Mouse (Mus musculus): ENCODE results near the gene Mgat4a.

DNA sequence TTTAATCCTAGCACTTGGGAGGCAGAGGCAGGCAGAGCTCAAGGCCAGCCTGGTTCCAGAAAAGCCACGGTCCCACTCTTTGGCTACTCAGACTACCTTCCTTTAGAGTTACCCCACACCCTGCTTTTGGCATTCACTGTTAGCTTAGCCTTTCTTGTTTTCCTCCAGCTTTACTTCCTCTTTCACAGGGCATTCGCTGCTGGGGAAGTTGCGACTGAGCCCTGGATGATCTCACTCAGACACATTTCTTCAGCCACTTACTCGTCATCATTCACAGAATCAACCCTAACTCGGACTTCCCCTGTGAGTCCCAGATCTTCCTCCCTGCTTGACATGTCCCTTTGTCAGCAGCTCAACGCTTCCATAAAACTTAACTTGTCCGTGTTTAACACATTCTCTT, 49.1 kb downstream of the Mgat4a start:
- TF ChIP-seq POLR2A (IDR thresholded peaks at IDR 0.05; ENCODE audit: borderline replicate concordance, insufficient read depth, low read length), result no peak
- TF ChIP-seq CTCF (IDR thresholded peaks at IDR 0.05; ENCODE audit: borderline replicate concordance, insufficient read depth, low read depth, low read length), result no peak

Measured in cerebellum, adult 2 months (tissue).